12 mouse cellular contexts compared by ENCODE assay signal in the genomic region with DNA sequence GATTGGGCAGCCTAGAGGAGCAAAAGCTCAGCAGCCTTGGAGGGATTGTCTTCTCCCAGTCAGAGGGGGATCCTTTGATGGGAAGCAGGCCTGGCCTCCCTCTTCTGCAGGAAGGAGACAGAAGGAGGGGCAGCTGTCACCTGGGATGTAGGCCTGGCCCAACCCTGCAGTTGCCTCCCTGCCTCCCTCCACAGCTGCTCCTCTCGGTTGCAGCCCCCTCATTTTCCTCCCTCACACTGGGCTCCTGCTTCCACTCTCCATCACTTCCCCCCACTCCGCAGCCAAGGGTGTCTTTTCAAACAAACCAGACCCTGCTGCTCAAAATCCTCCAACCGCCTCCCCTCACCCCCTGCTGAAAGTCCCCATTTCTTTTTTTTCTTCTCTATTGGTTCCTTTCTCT. TPM values are rescaled to one million over a fixed set of nuclear protein-coding genes. Genes with fewer than 3 reads are reported as not detected.
DNase-seq lines count a peak whose midpoint lies in the region; ATAC-seq and TF ChIP-seq lines count a peak whose summit lies in the region.
"Had no signal": no experiment of that assay in that cellular context is flagged by ENCODE, and none has a peak within 500 bp of the region (broad histone marks: within the 10 kb centered on the region; RNA-seq: fewer than 3 reads in every experiment).

No protein-coding gene starts in this region.

- 0 out of 2 replicates have a peak overlapping the region, but pooled peaks have one; percentile 18 for H3K9ac ChIP-seq in heart, embryonic 12.5 days
- no peak overlapping the region for H3K9ac ChIP-seq in intestine, embryonic 16.5 days (ENCODE audit: low read depth, low read length)

- DNase-seq in heart, postnatal 4 days = no peak
- DNase-seq in lung, adult 2 months = no peak
- DNase-seq in lung, postnatal 10 days = no peak
- DNase-seq in thymus, adult 18-20 months = no peak
- DNase-seq: cerebellum, postnatal 36 days; gastrocnemius, postnatal 36 days; thymus, adult 2 months had no signal

- TF ChIP-seq POLR2A in lung, adult 2 months (IDR thresholded peaks at IDR 0.05; ENCODE audit: borderline replicate concordance, extremely low read depth, low read depth, low read length) = no peak

- no peaks in the 10 kb centered on the region for H3K9me3 ChIP-seq in heart, embryonic 12.5 days (replicated peaks)
- no peaks in the 10 kb centered on the region for H3K9me3 ChIP-seq in intestine, embryonic 16.5 days (ENCODE audit: control insufficient read depth, low read length)

- ATAC-seq in heart, embryonic 12.5 days (ENCODE audit: insufficient number of reproducible peaks, low FRiP score) = peak; percentile 74
- ATAC-seq in intestine, embryonic 16.5 days = peak; percentile 40
- no peak for ATAC-seq in megakaryocyte progenitor cell, adult 5-6 weeks (replicated peaks; ENCODE audit: poor library complexity)
- ATAC-seq: CD4-positive, CD25-positive, alpha-beta regulatory T cell, adult 4 months had no signal

- H3K27me3 ChIP-seq in heart, embryonic 12.5 days (replicated peaks) = peaks cover 12% of the 10 kb centered on the region; the same call in 1 of the 2 replicates
- H3K27me3 ChIP-seq in intestine, embryonic 16.5 days (replicated peaks; ENCODE audit: control insufficient read depth, insufficient read depth, low read length) = no peaks in the 10 kb centered on the region

- 0 out of 2 replicates have a peak overlapping the region, but pooled peaks have one; percentile 17 for H3K4me3 ChIP-seq in heart, embryonic 12.5 days
- peak overlapping the region; percentile 5 for H3K4me3 ChIP-seq in lung, adult 2 months (replicated peaks; ENCODE audit: extremely low read depth, low read depth, low read length)
- H3K4me3 ChIP-seq in intestine, embryonic 16.5 days (ENCODE audit: low read length) = no peak overlapping the region
- H3K4me3 ChIP-seq in macrophage (ENCODE audit: inconsistent target) = peak overlapping the region; percentile 3; the same call in 1 of the 2 replicates

- H3K4me1 ChIP-seq in heart, embryonic 12.5 days (replicated peaks) = peaks cover 66% of the 10 kb centered on the region
- peaks cover 4% of the 10 kb centered on the region; the same call in 1 of the 2 replicates for H3K4me1 ChIP-seq in lung, adult 2 months (ENCODE audit: control insufficient read depth, insufficient read depth, low read length)
- no peaks in the 10 kb centered on the region for H3K4me1 ChIP-seq in intestine, embryonic 16.5 days (ENCODE audit: control insufficient read depth, insufficient read depth, low read length)

- H3K4me2 ChIP-seq in heart, embryonic 12.5 days = peak overlapping the region; percentile 46
- H3K4me2 ChIP-seq in intestine, embryonic 16.5 days (ENCODE audit: low read depth, low read length) = no peak overlapping the region

- 23% methylated on average over 3 of the region's 3 CpGs for WGBS in heart, embryonic 12.5 days
- WGBS in lung, adult 2 months = 45% methylated on average over 3 of the region's 3 CpGs
- 40% methylated on average over 3 of the region's 3 CpGs for WGBS in intestine, embryonic 16.5 days
- WGBS in macrophage (ENCODE audit: missing documents) = 81% methylated on average over 3 of the region's 3 CpGs

- no peak for TF ChIP-seq CTCF in lung, adult 2 months (IDR thresholded peaks at IDR 0.05; ENCODE audit: insufficient read depth, low read length)

- H3K27ac ChIP-seq in heart, embryonic 12.5 days (ENCODE audit: poor library complexity, severe bottlenecking) = peak overlapping the region; percentile 82
- no peak overlapping the region for H3K27ac ChIP-seq in intestine, embryonic 16.5 days (ENCODE audit: low read length)
- H3K27ac ChIP-seq in macrophage = no peak overlapping the region

- H3K79me2 ChIP-seq in macrophage (ENCODE audit: inconsistent target) = no peaks in the 10 kb centered on the region; the same call in 1 of the 2 replicates

- H3K36me3 ChIP-seq in heart, embryonic 12.5 days = no peaks in the 10 kb centered on the region
- H3K36me3 ChIP-seq in intestine, embryonic 16.5 days (ENCODE audit: control insufficient read depth, insufficient read depth, low read length) = no peaks in the 10 kb centered on the region
- no peaks in the 10 kb centered on the region for H3K36me3 ChIP-seq in macrophage (ENCODE audit: inconsistent target)

RNA-seq across cellular contexts. Expression of a gene that starts 52.2 kb away (rescaled TPM):
- 1.1 and 1.4 TPM in 2 replicates for polyA plus RNA-seq in heart, embryonic 12.5 days (2016; fragmentation: Nextera tagmentation; extraction: Ambion mirVana)
- 1 to 10 TPM; 3.9 to 4.2 TPM for total RNA-seq in heart, postnatal 4 days (2021)
- 5.3 and 6.8 TPM in 2 replicates for polyA plus RNA-seq in lung, adult 2 months (2012; rRNA removed)
- polyA plus RNA-seq in intestine, embryonic 16.5 days (2015; fragmentation: Nextera tagmentation; extraction: Ambion mirVana) = 1.0 and 1.5 TPM in 2 replicates
- 10 to 100 TPM in 19 of 26 experiments, 1 to 10 TPM in 7; 5.0 to 83.3 (median 14.5) TPM for total RNA-seq in macrophage (2018; cell fraction: chromatin; rRNA removed)
- 10 to 100 TPM in 20 of 26 experiments, 1 to 10 TPM in 6; 6.2 to 28.4 (median 14.0) TPM for total RNA-seq in macrophage (2018; cell fraction: cytosol; rRNA removed)
- total RNA-seq in macrophage (2018; cell fraction: nucleus; rRNA removed) = 10 to 100 TPM in 25 of 26 experiments, 1 to 10 TPM in 1; 8.4 to 57.4 (median 25.4) TPM
- 7.6 to 21.8 TPM (median 8.2 TPM) in 3 replicates for polyA plus RNA-seq in macrophage (2018)
- 0.59 and 0.76 TPM in 2 replicates for total RNA-seq in megakaryocyte progenitor cell, adult 5-6 weeks (2015)
- total RNA-seq in megakaryocyte progenitor cell, adult 5-6 weeks (2017) = 1.2 and 2.1 TPM in 2 replicates
